Mouse (Mus musculus): ENCODE measurements around the gene Tgm5. TPM values are rescaled to one million over a fixed set of nuclear protein-coding genes. Genes with fewer than 3 reads are reported as not detected.
"Not testable (repeated sequence)": the region's sequence is repeated elsewhere in the genome, so short reads cannot be mapped to it uniquely, and the experiment has no call there.

The Tgm5 gene
- total RNA-seq, 2 experiments from 2014 or later = 0.12 TPM; not detected in 1

- DNase-seq = peak; percentile 45
Measured at GRCm38 (mm10) chr2:121041098-121041497, 44.5 kb downstream of the Tgm5 start.

- no peak for DNase-seq
Measured at GRCm38 (mm10) chr2:121039382-121039781, 46.3 kb downstream of the Tgm5 start.

GRCm38 (mm10) chr2:121038851-121039250 is 46.8 kb downstream of the Tgm5 start:
- not testable (repeated sequence) for DNase-seq

DNA sequence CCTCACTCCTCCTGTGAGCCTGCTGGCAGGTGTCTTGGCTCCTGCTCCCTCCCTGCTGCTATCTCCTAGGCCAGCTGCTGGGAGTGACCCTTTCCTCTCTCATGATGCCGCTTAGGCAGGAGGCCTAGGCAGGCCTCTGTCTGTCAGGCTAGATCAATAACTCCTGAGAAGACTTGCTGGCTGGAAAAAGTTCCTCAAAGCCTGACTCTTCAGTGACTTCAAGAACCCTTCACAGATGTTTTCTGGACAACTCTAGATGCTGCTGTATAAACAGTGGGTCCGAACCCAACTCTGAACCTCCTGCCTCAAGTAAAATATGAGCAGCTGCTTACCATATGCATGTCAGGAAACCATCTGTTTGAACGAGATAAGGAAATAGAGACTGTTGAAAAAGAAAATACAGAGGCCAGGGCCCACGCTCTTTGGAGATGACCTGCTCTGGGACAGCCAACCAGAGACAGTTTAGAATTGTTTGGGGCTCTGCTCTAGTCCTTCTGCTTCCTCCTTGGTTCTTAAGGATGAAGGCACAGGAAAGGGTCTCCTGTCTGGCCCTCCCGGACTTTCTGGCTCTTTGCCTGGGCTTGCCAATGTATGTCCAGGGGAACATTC is 48.8 kb downstream of the Tgm5 start, which contains the start of gene Epb42:
Gene Epb42 (minus strand): TSS at position 340 of the 609 bp plus-strand sequence.
- DNase-seq = no peak

DNA sequence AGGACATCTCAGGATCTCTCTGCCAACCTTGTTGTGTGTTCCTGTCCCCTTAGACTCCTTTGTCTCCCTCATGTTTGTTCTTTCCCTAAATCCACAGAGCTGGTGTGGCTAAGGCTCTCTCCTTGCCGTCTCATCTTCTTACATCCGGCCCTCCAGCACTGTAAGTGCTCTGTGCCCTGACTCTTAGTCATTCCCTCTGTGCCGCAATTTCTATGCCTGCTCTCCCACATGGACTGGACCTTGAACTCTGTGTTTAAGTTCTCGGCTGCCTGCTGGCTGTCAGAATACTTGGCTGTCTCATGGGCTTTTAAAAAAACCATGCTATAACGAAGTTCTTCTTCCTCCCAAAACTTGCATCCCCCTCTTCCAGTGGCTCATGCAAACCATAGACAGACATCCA is 62.7 kb downstream of the Tgm5 start:
- DNase-seq = peak; percentile 29

GRCm38 (mm10) chr2:121017151-121017550 is 68.5 kb downstream of the Tgm5 start:
- DNase-seq = no peak

- no peak for DNase-seq
Measured at GRCm38 (mm10) chr2:121016226-121016625, 69.4 kb downstream of the Tgm5 start.

DNA sequence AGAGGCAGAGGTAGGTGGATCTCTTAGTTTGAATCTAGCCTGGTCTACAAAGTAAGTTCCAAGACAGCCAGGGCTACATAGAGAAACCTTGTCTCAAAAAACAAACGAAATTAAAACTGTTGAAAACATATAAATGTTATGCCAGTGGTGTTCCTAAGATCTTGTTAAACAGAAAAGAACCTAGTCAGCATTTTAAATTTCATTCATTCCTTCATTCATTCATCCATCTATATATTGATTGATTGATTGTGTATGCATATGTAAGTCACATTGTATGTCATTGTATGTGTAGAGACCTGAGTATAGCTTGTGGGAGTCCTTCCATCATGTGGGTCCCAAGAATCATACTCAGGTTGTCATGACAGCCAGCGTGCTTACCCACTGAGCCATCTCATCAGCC is 70.1 kb downstream of the Tgm5 start:
- no peak for DNase-seq

- DNase-seq = no peak
Measured at GRCm38 (mm10) chr2:121012676-121013075, 73.0 kb downstream of the Tgm5 start.

GRCm38 (mm10) chr2:121009071-121009677 is 76.5 kb downstream of the Tgm5 start:
- no peak for DNase-seq

DNA sequence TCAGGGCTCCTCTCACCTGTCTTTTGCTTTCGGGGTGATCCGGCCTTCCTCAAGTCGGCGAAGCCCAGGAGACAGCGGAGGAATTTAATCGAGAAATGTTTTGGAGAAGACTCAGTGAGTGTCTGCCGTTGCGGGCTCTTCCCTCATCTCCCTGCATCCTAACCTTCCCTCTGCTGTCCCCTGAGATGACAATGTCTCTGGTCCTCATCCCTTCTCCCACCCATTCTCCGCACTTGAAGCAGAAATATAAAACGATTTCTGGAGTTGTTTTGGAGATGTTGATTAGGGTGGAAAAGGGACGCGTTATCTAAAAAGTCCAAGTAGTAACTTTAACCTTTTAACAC is 77.0 kb downstream of the Tgm5 start:
- DNase-seq = no peak

DNA sequence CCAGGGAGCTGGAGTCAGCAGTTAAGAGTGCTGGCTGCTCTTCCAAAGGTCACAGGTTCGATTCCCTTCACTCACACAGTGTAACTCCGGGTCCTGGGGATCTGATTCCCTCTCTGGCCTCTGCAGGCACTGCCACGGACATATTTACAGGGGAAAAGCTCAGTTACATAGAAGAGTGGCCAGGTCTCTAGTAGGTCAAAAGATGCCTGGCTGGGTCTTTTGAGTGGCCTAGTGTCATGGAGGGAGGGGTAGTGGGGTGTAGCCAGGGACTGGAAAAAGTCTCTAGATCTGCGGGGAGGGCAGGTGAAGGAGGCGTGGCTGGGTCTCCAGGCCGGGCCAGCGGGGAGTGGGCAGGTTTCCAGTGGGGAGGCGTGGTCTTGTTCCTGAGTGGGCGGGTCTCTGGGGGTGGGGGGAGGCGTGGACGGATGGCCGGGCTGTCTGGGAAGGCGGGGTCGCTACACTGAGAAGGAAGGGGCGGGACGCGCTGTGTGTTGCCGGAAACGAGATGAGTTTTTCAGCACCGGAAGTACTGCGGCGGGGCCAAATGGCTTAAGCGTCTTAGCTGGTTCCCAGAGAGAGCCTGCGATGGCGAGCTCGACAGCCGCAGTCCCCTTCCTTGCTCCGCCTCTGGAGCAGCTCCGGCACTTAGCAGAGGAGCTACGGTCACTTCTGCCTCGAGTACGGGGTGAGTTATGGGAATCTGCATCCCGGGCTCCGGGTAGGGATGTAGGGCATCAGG is 77.5 kb downstream of the Tgm5 start, which contains the start of gene Ccndbp1:
Gene Ccndbp1 (plus strand): TSS at position 479 of the 739 bp plus-strand sequence.
- DNase-seq = peak; percentile 97

DNA sequence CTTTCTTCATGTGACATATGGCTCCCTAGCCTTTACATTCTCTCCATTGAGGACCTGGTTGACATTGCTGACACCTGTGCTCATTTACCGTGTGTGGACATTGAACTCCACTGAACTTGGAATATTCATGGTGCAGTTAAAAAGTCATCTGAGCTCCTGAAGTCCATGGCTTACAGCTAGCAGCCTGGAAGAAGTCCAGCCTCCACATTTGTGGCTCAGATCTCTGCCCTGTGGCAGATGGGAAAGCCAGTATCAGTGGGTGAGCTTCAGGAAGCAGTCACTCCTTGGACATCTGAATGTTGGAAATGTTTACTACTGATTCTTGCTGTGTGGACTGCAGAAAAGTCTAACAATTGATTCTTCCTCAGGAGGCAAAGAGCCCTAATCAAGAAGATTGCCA is 78.7 kb downstream of the Tgm5 start:
- DNase-seq = no peak

DNA sequence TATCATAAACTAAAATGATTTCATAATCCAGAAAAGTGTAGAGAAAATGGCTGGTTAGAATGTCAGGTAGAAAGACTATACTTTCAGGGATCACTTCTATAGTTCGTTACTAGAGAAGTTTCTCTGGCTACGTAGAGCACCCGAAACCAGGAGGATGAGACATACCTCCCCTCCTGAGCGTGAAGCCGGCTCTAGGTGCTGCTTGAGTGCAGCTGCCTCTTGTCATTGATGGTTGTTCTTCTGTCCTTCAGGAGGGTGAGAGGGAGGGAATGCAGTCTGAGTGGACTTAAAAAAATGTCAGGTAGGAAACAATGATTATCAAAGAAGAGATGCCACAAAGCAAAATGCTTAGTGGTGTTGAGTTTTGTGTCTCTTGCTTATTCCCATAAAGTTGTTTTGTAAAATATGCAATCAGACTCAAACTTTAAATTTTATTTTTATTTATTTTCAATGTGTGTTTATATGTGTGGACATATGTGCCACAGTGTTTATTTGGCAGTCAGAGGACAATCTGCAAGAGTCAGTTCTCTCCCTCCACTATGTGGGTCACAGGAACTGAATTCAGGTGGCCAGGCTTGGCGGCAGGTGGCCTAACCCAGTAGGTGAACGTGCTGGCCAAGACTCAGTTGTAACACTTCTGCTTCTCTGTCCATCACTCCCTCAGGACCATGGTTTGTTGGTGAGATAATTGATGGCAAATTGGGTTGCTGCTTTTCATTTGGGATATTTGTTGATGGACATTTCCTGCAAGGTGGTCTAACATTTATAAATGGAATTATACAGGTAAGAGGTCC is 81.4 kb downstream of the Tgm5 start:
- no peak for DNase-seq

DNA sequence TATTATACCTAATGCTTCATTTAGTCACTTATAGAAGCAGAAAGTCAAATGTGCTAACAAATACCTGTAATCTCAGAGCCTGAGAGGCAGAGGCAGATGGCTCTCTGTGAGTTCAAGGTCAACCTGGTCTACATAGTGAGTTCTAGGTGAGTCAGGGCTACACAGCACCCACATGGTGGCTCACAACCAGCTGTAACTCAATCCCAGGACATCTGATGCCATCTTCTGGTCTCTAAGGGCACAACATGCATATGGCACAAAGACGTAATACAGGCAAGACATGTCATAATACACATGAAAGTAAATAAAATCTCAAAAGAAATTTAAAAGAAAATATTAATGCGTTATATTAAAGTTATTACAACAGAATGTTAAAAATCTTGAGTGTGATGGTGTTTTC is 82.1 kb downstream of the Tgm5 start:
- DNase-seq = no peak

GRCm38 (mm10) chr2:120998863-120999262 is 86.8 kb downstream of the Tgm5 start:
- DNase-seq = no peak

DNA sequence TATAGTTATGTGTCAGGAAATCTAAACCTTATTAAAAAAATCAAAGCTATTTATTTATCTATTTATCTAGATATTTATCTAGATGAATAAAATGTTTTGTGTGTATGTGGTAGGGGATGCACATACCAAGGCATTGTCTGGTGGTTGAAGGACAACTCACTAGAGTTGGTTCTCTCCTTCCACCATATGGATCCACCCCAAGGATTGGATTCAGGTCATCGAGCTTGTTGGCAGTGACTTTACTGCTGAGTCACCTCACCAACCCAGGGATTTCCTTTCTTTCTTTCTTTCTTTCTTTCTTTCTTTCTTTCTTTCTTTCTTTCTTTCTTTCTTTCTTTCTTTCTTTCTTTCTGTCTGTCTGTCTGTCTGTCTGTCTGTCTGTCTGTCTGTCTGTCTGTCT is 89.0 kb downstream of the Tgm5 start:
- not testable (repeated sequence) for DNase-seq

Other genes with a start within 250 kb of the Tgm5 start
- 10 to 100 TPM; 13.2 to 20.8 TPM for gene Cdan1, start 235.7 kb downstream of the Tgm5 start, total RNA-seq (2021)
- gene Ttbk2, start 235.2 kb downstream of the Tgm5 start, total RNA-seq (2021) = 10 to 100 TPM; 10.8 to 14.1 TPM
- gene Ubr1, start 115.1 kb downstream of the Tgm5 start, total RNA-seq (2021) = 10 to 100 TPM; 25.0 to 31.9 TPM
- gene Tmem62, start 108.8 kb downstream of the Tgm5 start, total RNA-seq (2021) = 1 to 10 TPM; 5.0 to 8.5 TPM
- 10 to 100 TPM; 37.2 to 40.6 TPM for gene Ccndbp1, start 77.4 kb downstream of the Tgm5 start, total RNA-seq (2021)
- 1 to 10 TPM; 2.9 to 6.6 TPM for gene Epb42, start 48.8 kb downstream of the Tgm5 start, total RNA-seq (2021)
- gene Tgm7, start 24.0 kb upstream of the Tgm5 start, total RNA-seq (2021) = not detected
- gene Adal, start 54.6 kb upstream of the Tgm5 start, total RNA-seq (2021) = 10 to 100 TPM; 14.5 to 15.4 TPM
- 10 to 100 TPM; 10.4 to 11.8 TPM for gene Lcmt2, start 54.8 kb upstream of the Tgm5 start, total RNA-seq (2021)
- 10 to 100 TPM; 23.9 to 36.8 TPM for gene Tubgcp4, start 84.8 kb upstream of the Tgm5 start, total RNA-seq (2021)
- 10 to 100 TPM; 13.4 to 16.4 TPM for gene Zscan29, start 85.3 kb upstream of the Tgm5 start, total RNA-seq (2021)
- 10 to 100 TPM; 46.0 to 68.0 TPM for gene Trp53bp1, start 185.6 kb upstream of the Tgm5 start, total RNA-seq (2021)
- gene Map1a, start 203.8 kb upstream of the Tgm5 start, total RNA-seq (2021) = 10 to 100 TPM in 1 of 2 experiments, 1 to 10 TPM in 1; 8.5 to 13.1 TPM